Mouse (Mus musculus): ENCODE measurements around the gene Ehmt2. TPM values are rescaled to one million over a fixed set of nuclear protein-coding genes. Genes with fewer than 3 reads are reported as not detected.
"Not testable (repeated sequence)": the region's sequence is repeated elsewhere in the genome, so short reads cannot be mapped to it uniquely, and the experiment has no call there.

The Ehmt2 gene
- polyA plus RNA-seq, 1 experiment from 2014 or later: 17.7 TPM

GRCm38 (mm10) chr17:34955884-34956283, 57.6 kb downstream of the Ehmt2 start:
- 60% methylated on average over 3 of the region's 3 CpGs for WGBS (ENCODE audit: insufficient replicate concordance)
- Histone ChIP-seq H3K4me2 (no peak overlapping the region), H3K36me3 (peaks cover 6% of the 10 kb centered on the region), H3K27ac (no peak overlapping the region), H3K9me3 (replicated peaks) (no peaks in the 10 kb centered on the region), H3K4me1 (replicated peaks) (peaks cover 33% of the 10 kb centered on the region), H3K4me3 (replicated peaks) (no peak overlapping the region), H3K9ac (no peak overlapping the region), H3K27me3 (peaks cover 49% of the 10 kb centered on the region)
- ATAC-seq (ENCODE audit: low read depth) (no peak), DNase-seq (no peak)

DNA sequence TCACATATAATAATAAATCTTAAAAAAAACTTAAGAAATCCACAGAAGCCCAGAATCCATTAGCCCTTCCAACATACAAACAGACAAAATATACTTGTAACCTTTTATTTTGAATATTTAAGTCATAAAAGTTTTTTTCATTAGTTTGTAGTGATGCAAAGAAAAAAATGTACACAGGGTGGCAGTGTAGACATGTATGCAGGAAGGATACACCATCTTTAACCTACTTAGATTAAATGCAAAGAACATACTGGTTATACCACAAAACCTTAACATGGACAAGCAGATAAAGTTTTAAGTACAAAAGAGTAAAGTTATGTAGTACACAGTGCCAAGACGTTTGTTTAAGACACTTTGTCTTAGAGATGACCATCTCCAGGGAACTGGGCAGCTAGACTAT, 58.1 kb downstream of the Ehmt2 start:
- Histone ChIP-seq H3K9ac (no peak overlapping the region), H3K4me3 (replicated peaks) (no peak overlapping the region), H3K9me3 (replicated peaks) (no peaks in the 10 kb centered on the region), H3K27me3 (peaks cover 52% of the 10 kb centered on the region), H3K27ac (no peak overlapping the region), H3K36me3 (peaks cover 2% of the 10 kb centered on the region), H3K4me1 (replicated peaks) (peaks cover 28% of the 10 kb centered on the region), H3K4me2 (no peak overlapping the region)
- WGBS (ENCODE audit: insufficient replicate concordance): 29% methylated on average over 1 of the region's 1 CpGs
- DNase-seq (no peak), ATAC-seq (ENCODE audit: low read depth) (no peak)

DNA sequence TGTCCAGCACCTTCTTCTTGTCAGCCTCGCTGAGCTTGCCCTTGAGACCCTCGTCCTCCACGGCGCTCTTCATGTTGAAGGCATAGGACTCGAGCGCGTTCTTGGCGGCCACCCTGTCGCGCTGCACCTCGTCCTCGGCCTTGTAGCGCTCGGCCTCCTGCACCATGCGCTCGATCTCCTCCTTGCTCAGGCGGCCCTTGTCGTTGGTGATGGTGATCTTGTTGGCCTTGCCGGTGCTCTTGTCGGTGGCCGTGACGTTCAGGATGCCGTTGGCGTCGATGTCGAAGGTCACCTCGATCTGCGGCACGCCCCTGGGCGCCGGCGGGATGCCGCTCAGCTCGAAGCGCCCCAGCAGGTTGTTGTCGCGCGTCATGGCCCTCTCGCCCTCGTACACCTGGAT, 59.0 kb downstream of the Ehmt2 start:
- DNase-seq; H3K4me2 ChIP-seq; H3K27ac ChIP-seq; H3K9me3 ChIP-seq (replicated peaks); H3K36me3 ChIP-seq; ATAC-seq (ENCODE audit: low read depth); H3K9ac ChIP-seq; H3K4me3 ChIP-seq (replicated peaks): not testable (repeated sequence)
- Histone ChIP-seq H3K4me1 (replicated peaks) (peaks cover 22% of the 10 kb centered on the region), H3K27me3 (peaks cover 60% of the 10 kb centered on the region)
- WGBS (ENCODE audit: insufficient replicate concordance): 20% methylated on average over 29 of the region's 40 CpGs

GRCm38 (mm10) chr17:34957966-34958365, 59.7 kb downstream of the Ehmt2 start:
- Histone ChIP-seq H3K27me3 (peaks cover 63% of the 10 kb centered on the region), H3K4me1 (replicated peaks) (peaks cover 21% of the 10 kb centered on the region)
- H3K4me3 ChIP-seq (replicated peaks); H3K4me2 ChIP-seq; DNase-seq; H3K9me3 ChIP-seq (replicated peaks); H3K27ac ChIP-seq; H3K9ac ChIP-seq; H3K36me3 ChIP-seq; ATAC-seq (ENCODE audit: low read depth): not testable (repeated sequence)
- 21% methylated on average over 26 of the region's 40 CpGs for WGBS (ENCODE audit: insufficient replicate concordance)

DNA sequence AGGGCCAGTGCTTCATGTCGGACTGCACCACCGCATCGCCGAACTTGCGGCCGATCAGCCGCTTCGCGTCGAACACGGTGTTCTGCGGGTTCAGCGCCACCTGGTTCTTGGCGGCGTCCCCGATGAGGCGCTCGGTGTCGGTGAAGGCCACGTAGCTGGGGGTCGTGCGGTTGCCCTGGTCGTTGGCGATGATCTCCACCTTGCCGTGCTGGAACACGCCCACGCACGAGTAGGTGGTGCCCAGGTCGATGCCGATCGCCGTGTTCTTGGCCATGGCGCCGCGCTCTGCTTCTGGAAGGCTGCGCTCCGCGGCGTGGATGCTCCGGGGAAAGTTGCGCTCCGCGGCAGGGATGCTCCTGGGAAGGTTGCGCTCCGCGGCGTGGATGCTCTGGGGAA, 60.5 kb downstream of the Ehmt2 start:
- not testable (repeated sequence) for H3K27ac ChIP-seq; H3K36me3 ChIP-seq; DNase-seq; H3K9me3 ChIP-seq (replicated peaks); ATAC-seq (ENCODE audit: low read depth); H3K9ac ChIP-seq
- H3K27me3 ChIP-seq: peaks cover 71% of the 10 kb centered on the region
- peak overlapping the region; percentile 58 for H3K4me3 ChIP-seq (replicated peaks)
- H3K4me2 ChIP-seq: peak overlapping the region; percentile 85
- WGBS (ENCODE audit: insufficient replicate concordance): 3% methylated on average over 33 of the region's 47 CpGs
- peaks cover 15% of the 10 kb centered on the region for H3K4me1 ChIP-seq (replicated peaks)

- H3K4me1 ChIP-seq (replicated peaks): peaks cover 15% of the 10 kb centered on the region
- DNase-seq (peak; percentile 81), ATAC-seq (ENCODE audit: low read depth) (peak; percentile 88)
- peak within 1 kb of the TSS; percentile 79 for H3K27ac ChIP-seq
- H3K4me2 ChIP-seq: peak within 1 kb of the TSS; percentile 85
- WGBS (ENCODE audit: insufficient replicate concordance): under 1% methylated on average over 32 of the region's 32 CpGs
- peak within 1 kb of the TSS; percentile 72 for H3K9ac ChIP-seq
- H3K36me3 ChIP-seq; H3K9me3 ChIP-seq (replicated peaks): not testable (repeated sequence)
- H3K27me3 ChIP-seq: peaks cover 74% of the 10 kb centered on the region
- H3K4me3 ChIP-seq (replicated peaks): peak within 1 kb of the TSS; percentile 58
Measured at GRCm38 (mm10) chr17:34959130-34959778, 61.0 kb downstream of the Ehmt2 start, which contains the start of gene Hspa1b. Gene Hspa1b (minus strand): TSS chr17:34959238.

GRCm38 (mm10) chr17:34959881-34960515, 61.7 kb downstream of the Ehmt2 start:
- WGBS (ENCODE audit: insufficient replicate concordance): 6% methylated on average over 12 of the region's 12 CpGs
- H3K36me3 ChIP-seq: no peaks in the 10 kb centered on the region
- peak; percentile 51 for DNase-seq
- H3K27ac ChIP-seq: peak overlapping the region; percentile 79
- peak overlapping the region; percentile 58 for H3K4me3 ChIP-seq (replicated peaks)
- no peaks in the 10 kb centered on the region for H3K9me3 ChIP-seq (replicated peaks)
- H3K4me2 ChIP-seq: peak overlapping the region; percentile 85
- peak; percentile 41; the same call in 1 of the 2 replicates for ATAC-seq (ENCODE audit: low read depth)
- H3K27me3 ChIP-seq: peaks cover 77% of the 10 kb centered on the region
- peak overlapping the region; percentile 72 for H3K9ac ChIP-seq
- peaks cover 15% of the 10 kb centered on the region for H3K4me1 ChIP-seq (replicated peaks)

GRCm38 (mm10) chr17:34960702-34961493, 62.6 kb downstream of the Ehmt2 start:
- Histone ChIP-seq H3K27me3 (peaks cover 77% of the 10 kb centered on the region), H3K27ac (no peak overlapping the region), H3K4me1 (replicated peaks) (peaks cover 19% of the 10 kb centered on the region)

DNA sequence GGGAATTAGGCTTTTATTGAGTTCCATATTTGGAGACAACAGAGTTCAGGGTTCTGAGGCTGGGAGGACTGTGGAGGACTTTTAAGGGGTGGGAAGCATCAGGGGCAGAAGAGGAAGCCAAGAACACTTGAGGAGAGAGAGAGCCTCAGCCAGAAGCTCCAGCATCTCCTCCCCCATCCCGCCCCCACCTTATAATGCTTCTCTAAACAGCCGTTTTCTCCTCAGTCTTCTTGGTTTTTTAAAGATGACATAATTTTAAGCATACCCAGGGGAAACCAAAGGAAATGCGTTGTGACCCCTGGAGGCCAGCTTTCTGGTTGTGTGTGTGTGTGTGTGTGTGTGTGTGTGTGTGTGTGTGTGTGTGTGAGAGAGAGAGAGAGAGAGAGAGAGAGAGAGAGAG, 63.9 kb downstream of the Ehmt2 start:
- Histone ChIP-seq H3K9me3 (replicated peaks) (no peaks in the 10 kb centered on the region), H3K4me2 (no peak overlapping the region), H3K9ac (no peak overlapping the region), H3K27ac (no peak overlapping the region), H3K36me3 (no peaks in the 10 kb centered on the region), H3K27me3 (peaks cover 74% of the 10 kb centered on the region), H3K4me1 (replicated peaks) (peaks cover 20% of the 10 kb centered on the region), H3K4me3 (replicated peaks) (no peak overlapping the region)
- ATAC-seq (ENCODE audit: low read depth) (no peak), DNase-seq (no peak)
- 20% methylated on average over 3 of the region's 3 CpGs for WGBS (ENCODE audit: insufficient replicate concordance)

More at GRCm38 (mm10) chr17:34960702-34961493, 62.6 kb downstream of the Ehmt2 start:
- H3K4me3 ChIP-seq (replicated peaks): no peak overlapping the region; the same call in 1 of the 2 replicates
- H3K9ac ChIP-seq: no peak overlapping the region
- H3K9me3 ChIP-seq (replicated peaks): no peaks in the 10 kb centered on the region
- DNase-seq: no peak
- no peak overlapping the region for H3K4me2 ChIP-seq
- no peaks in the 10 kb centered on the region for H3K36me3 ChIP-seq
- ATAC-seq (ENCODE audit: low read depth): no peak

DNA sequence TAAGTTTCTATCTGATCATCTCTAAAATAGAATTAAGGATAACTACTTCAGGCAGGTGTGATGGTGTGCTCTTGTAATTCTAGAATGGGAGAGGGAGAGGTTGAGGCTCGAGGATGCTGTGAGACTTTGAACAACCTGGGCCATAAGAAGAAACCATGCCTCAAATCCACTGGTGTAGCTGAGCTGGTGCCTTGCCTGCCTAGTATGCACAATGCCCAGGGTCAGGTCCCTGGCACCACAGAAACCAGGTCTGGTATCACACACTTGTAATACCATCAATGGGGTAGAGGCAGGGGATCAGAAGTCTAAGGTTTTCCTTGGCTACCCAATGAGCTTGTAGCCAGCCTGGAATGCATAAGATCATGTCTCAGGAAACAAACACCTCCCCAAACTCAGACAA, 64.6 kb downstream of the Ehmt2 start:
- Histone ChIP-seq H3K9me3 (replicated peaks) (no peaks in the 10 kb centered on the region), H3K27me3 (peaks cover 76% of the 10 kb centered on the region)

More for the DNA sequence above, 64.6 kb downstream of the Ehmt2 start:
- 34% methylated on average over 1 of the region's 1 CpGs for WGBS (ENCODE audit: insufficient replicate concordance)
- ATAC-seq (ENCODE audit: low read depth) (no peak), DNase-seq (no peak)
- Histone ChIP-seq H3K4me3 (replicated peaks) (no peak overlapping the region), H3K4me1 (replicated peaks) (peaks cover 20% of the 10 kb centered on the region), H3K36me3 (no peaks in the 10 kb centered on the region), H3K27ac (no peak overlapping the region), H3K4me2 (no peak overlapping the region), H3K9ac (no peak overlapping the region)
